Mouse (Mus musculus) heart, embryonic 14.5 days (tissue): Measurements from ENCODE around the gene Olfr1084. TPM values are rescaled to one million over a fixed set of nuclear protein-coding genes. Genes with fewer than 3 reads are reported as not detected.
"Not testable (repeated sequence)": the region's sequence is repeated elsewhere in the genome, so short reads cannot be mapped to it uniquely, and the experiment has no call there.

Experiments used
- ATAC-seq: fragments of 200-750 bp; cut with Nextera tagmentation; 2 replicates; pipeline ENCODE4 v1.8.0; 2017; ENCODE audit warnings: low read depth, moderate TSS enrichment; ENCODE audit not compliant: insufficient number of reproducible peaks, insufficient read depth, low FRiP score
- H3K27ac ChIP-seq, 2 experiments: fragments of 200-500 bp in 1 of 2; fragments of 300-500 bp in 1 of 2; sonication (generic) in 1 of 2; replicated peaks in 1 of 2; 2 replicates each; pipeline ENCODE4 v1.5.1; 2012 to 2014; ENCODE audit warnings: low read depth in 2 of 2, low read length in 2 of 2, control low read depth in 1 of 2, mild to moderate bottlenecking in 1 of 2, mixed read lengths in 1 of 2; ENCODE audit not compliant: control insufficient read depth in 1 of 2, insufficient read depth in 1 of 2
- H3K27me3 ChIP-seq: fragments of 300-500 bp; sonication (generic); 2 replicates; pipeline ENCODE4 v1.6.1; 2014; ENCODE audit warnings: mild to moderate bottlenecking, low read length, control low read depth; ENCODE audit not compliant: control insufficient read depth, insufficient read depth
- H3K36me3 ChIP-seq: fragments of 300-500 bp; sonication (generic); 2 replicates; pipeline ENCODE4 v1.6.1; 2014; ENCODE audit warnings: mild to moderate bottlenecking, control low read depth, low read length, mixed read lengths; ENCODE audit not compliant: control insufficient read depth, insufficient read depth
- H3K4me1 ChIP-seq, 2 experiments: fragments of 200-500 bp in 1 of 2; fragments of 300-500 bp in 1 of 2; sonication (generic) in 1 of 2; 2 replicates each; pipeline ENCODE4 v1.6.1; 2012 to 2014; ENCODE audit warnings: low read length in 2 of 2, control low read depth in 1 of 2, mixed read lengths in 1 of 2; ENCODE audit not compliant: control insufficient read depth in 2 of 2, insufficient read depth in 2 of 2
- H3K4me2 ChIP-seq: fragments of 300-500 bp; sonication (generic); 2 replicates; pipeline ENCODE4 v1.6.1; 2014; ENCODE audit warnings: mild to moderate bottlenecking, low read length
- H3K4me3 ChIP-seq, 2 experiments: fragments of 200-500 bp in 1 of 2; fragments of 300-500 bp in 1 of 2; sonication (generic) in 1 of 2; 2 replicates each; pipeline ENCODE4 v1.5.1; 2012 to 2014; ENCODE audit warnings: low read length in 2 of 2, mild to moderate bottlenecking in 2 of 2, control low read depth in 1 of 2, low read depth in 1 of 2, moderate library complexity in 1 of 2; ENCODE audit not compliant: control insufficient read depth in 1 of 2, insufficient read depth in 1 of 2
- H3K9ac ChIP-seq: fragments of 300-500 bp; sonication (generic); 2 replicates; pipeline ENCODE4 v1.6.1; 2014; ENCODE audit warnings: mild to moderate bottlenecking, low read length
- H3K9me3 ChIP-seq: fragments of 300-500 bp; sonication (generic); 2 replicates; pipeline ENCODE4 v1.6.1; 2016; ENCODE audit warnings: low read length, control low read depth; ENCODE audit not compliant: control insufficient read depth
- WGBS: fragments of 180-500 bp; shearing (Covaris S2); extraction: QIAGEN DNeasy Blood & Tissue Kit; methylation state at CpG from one replicate; pipeline ENCODE4 v1.1.7; 2014; 5-methylcytosine and 5-hydroxymethylcytosine counted together
- polyA plus RNA-seq: library from polyadenylated mRNA; unstranded; fragments of >200 nt; fragmentation: Nextera tagmentation; extraction: Ambion mirVana; gene quantifications from 2 replicates; pipeline ENCODE4 v1.2.1, GENCODE M21; 2014

Gene Olfr1084
- not detected in 2 replicates for polyA plus RNA-seq

DNA sequence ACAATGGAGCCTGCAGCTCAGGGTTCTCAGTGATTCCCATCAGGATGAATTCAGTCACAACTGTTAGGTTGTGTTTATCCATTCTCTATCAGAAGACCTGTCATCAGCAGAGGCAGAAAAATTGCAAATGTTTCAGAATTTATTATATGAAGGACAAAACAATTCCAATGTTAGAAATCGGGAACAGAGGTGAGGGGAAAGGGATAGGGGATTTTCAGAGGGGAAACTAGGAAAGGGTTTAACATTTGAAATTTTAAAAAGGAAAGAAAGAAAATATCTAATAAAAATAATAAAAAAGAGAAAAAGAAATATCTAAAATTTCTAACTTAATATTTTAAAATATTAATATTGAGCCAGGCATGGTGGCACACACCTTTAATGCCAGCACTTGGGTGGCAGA is at the start of gene Olfr1084:
Gene Olfr1084, minus strand, starts transcription at position 101 of the 400 bp plus-strand sequence.
- not testable (repeated sequence) for H3K9ac ChIP-seq, H3K4me1 ChIP-seq, H3K27me3 ChIP-seq, H3K4me2 ChIP-seq, H3K9me3 ChIP-seq, H3K36me3 ChIP-seq, H3K4me3 ChIP-seq, H3K27ac ChIP-seq, ATAC-seq
- 72% methylated on average over 1 of the region's 1 CpGs for WGBS

DNA sequence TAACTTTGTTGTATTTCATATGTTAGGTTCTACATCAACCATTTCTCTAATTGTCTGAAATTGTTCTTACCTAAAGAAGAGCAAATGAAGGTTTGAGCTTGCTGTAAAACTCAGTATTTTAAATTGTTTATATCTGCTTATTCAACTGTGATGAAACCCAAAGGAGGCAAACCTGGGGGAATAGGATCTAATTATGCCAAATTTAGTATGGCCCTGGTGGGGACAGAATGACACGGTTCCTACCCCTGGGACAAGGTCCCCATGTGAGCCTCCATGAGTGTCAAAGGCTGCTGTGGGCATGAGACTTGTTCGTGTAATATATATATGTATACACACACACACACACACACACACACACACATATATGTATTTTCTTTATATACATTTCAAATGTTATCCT is 40.5 kb upstream of the Olfr1084 start, which contains the start of gene Olfr1086:
Gene Olfr1086, minus strand, starts transcription at position 101 of the 400 bp plus-strand sequence.
- no peaks in the 10 kb centered on the region for H3K36me3 ChIP-seq
- H3K9me3 ChIP-seq, result no peaks in the 10 kb centered on the region
- no peak for ATAC-seq
- no peak within 1 kb of the TSS for H3K4me3 ChIP-seq
- 78% methylated on average over 2 of the region's 2 CpGs for WGBS
- no peak within 1 kb of the TSS for H3K27ac ChIP-seq
- H3K27me3 ChIP-seq, result no peaks in the 10 kb centered on the region
- H3K9ac ChIP-seq, result no peak within 1 kb of the TSS
- no peaks in the 10 kb centered on the region for H3K4me1 ChIP-seq
- H3K4me2 ChIP-seq, result no peak within 1 kb of the TSS

DNA sequence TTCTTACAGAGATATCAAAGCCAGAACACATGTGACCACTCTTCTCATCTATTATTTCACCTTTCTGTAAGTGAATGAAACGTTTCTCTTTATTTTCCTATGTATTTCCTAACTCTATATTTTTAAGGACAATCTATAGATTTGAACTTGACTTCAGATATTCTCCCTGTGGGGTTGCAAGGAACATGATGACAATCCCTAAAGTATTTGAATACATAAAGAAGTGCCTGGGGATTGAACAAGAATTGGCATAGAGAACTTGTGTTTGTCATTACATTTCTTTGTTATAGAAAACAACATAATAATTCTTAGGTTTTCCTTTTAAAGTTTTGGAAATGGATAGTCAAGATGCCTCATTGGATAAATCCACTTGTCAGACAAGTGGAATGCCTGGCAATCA is 22.4 kb upstream of the Olfr1084 start, which contains the start of gene Olfr1085:
Gene Olfr1085, minus strand, starts transcription at position 101 of the 400 bp plus-strand sequence.
- no peak within 1 kb of the TSS for H3K4me3 ChIP-seq
- H3K27me3 ChIP-seq, result no peaks in the 10 kb centered on the region
- H3K4me1 ChIP-seq, result no peaks in the 10 kb centered on the region
- H3K4me2 ChIP-seq, result no peak within 1 kb of the TSS
- H3K9me3 ChIP-seq, result no peaks in the 10 kb centered on the region
- H3K27ac ChIP-seq, result no peak within 1 kb of the TSS
- H3K36me3 ChIP-seq, result no peaks in the 10 kb centered on the region
- no peak within 1 kb of the TSS for H3K9ac ChIP-seq
- WGBS, result 26% methylated on average over 1 of the region's 1 CpGs
- no peak for ATAC-seq

DNA sequence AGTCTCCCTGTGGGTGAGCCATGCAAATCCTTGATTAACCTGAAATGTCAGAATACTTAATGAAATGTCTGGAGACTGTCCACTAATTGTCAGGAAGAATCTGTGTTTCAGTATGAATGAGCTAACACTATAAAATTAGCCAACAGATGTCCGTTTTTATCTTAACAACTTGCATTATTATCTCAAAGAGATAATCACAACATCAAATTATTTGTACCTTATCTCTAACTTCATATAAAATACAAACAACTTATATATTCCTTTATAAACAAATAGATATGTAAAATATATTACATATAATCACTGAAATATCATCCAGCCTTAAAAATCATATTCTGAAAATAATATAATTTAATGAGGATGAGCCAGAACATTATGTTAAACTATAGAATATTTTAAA is 40.7 kb downstream of the Olfr1084 start, which contains the start of gene Olfr1082:
Gene Olfr1082, minus strand, starts transcription at position 101 of the 400 bp plus-strand sequence.
- not testable (repeated sequence) for H3K4me3 ChIP-seq, H3K9ac ChIP-seq, H3K27me3 ChIP-seq, H3K36me3 ChIP-seq, H3K27ac ChIP-seq, H3K4me2 ChIP-seq, H3K4me1 ChIP-seq, H3K9me3 ChIP-seq, ATAC-seq
- 33% methylated on average over 1 of the region's 1 CpGs for WGBS

Other genes starting within 250 kb of the Olfr1084 start
- gene Olfr1061, start 225.7 kb downstream of the Olfr1084 start, polyA plus RNA-seq, result not detected in 2 replicates
- not detected in 2 replicates for gene Olfr1062, start 213.0 kb downstream of the Olfr1084 start, polyA plus RNA-seq
- gene Olfr1065, start 189.1 kb downstream of the Olfr1084 start, polyA plus RNA-seq, result not detected in 2 replicates
- not detected in 2 replicates for gene Olfr1066, start 183.5 kb downstream of the Olfr1084 start, polyA plus RNA-seq
- gene Olfr228, start 152.3 kb downstream of the Olfr1084 start, polyA plus RNA-seq, result not detected in 2 replicates
- not detected in 2 replicates for gene Olfr1076, start 131.3 kb downstream of the Olfr1084 start, polyA plus RNA-seq
- gene Olfr1079, start 97.2 kb downstream of the Olfr1084 start, polyA plus RNA-seq, result not detected in 2 replicates
- gene Olfr1080, start 81.5 kb downstream of the Olfr1084 start, polyA plus RNA-seq, result not detected in 2 replicates
- gene Olfr1082, start 40.8 kb downstream of the Olfr1084 start, polyA plus RNA-seq, result not detected in 2 replicates
- not detected in 2 replicates for gene Olfr1085, start 22.3 kb upstream of the Olfr1084 start, polyA plus RNA-seq
- not detected in 2 replicates for gene Olfr1086, start 40.4 kb upstream of the Olfr1084 start, polyA plus RNA-seq
- gene Olfr1087, start 58.7 kb upstream of the Olfr1084 start, polyA plus RNA-seq, result not detected in 2 replicates
- not detected in 2 replicates for gene Olfr1089, start 94.0 kb upstream of the Olfr1084 start, polyA plus RNA-seq
- gene Olfr1090, start 119.3 kb upstream of the Olfr1084 start, polyA plus RNA-seq, result not detected in 2 replicates
- not detected in 2 replicates for gene Olfr1093, start 142.8 kb upstream of the Olfr1084 start, polyA plus RNA-seq
- gene Olfr141, start 170.3 kb upstream of the Olfr1084 start, polyA plus RNA-seq, result not detected in 2 replicates
- gene Olfr1094, start 184.9 kb upstream of the Olfr1084 start, polyA plus RNA-seq, result not detected in 2 replicates
- not detected in 2 replicates for gene Olfr1095, start 212.0 kb upstream of the Olfr1084 start, polyA plus RNA-seq
- not detected in 2 replicates for gene Gm13723, start 235.1 kb upstream of the Olfr1084 start, polyA plus RNA-seq